Mouse (Mus musculus): ENCODE data around the gene Gm45140. TPM values are rescaled to one million over a fixed set of nuclear protein-coding genes. Genes with fewer than 3 reads are reported as not detected.

Gene Gm45140
- polyA plus RNA-seq, 1 experiment from 2014 or later, result 3.5 TPM

Other genes with a start within 250 kb of the Gm45140 start
- gene Prokr1, start 245.1 kb downstream of the Gm45140 start, polyA plus RNA-seq (2015; fragmentation: Nextera tagmentation; extraction: Ambion mirVana), result 2.2 and 2.6 TPM in 2 replicates
- gene Aplf, start 163.6 kb downstream of the Gm45140 start, polyA plus RNA-seq (2015; fragmentation: Nextera tagmentation; extraction: Ambion mirVana), result 13.5 and 14.3 TPM in 2 replicates
- gene Efcc1, start 104.9 kb downstream of the Gm45140 start, polyA plus RNA-seq (2015; fragmentation: Nextera tagmentation; extraction: Ambion mirVana), result 4.5 and 5.3 TPM in 2 replicates
- gene Gp9, start 57.7 kb downstream of the Gm45140 start, polyA plus RNA-seq (2015; fragmentation: Nextera tagmentation; extraction: Ambion mirVana), result 3.4 and 7.1 TPM in 2 replicates
- 10.9 and 13.1 TPM in 2 replicates for gene Rab43, start 23.6 kb downstream of the Gm45140 start, polyA plus RNA-seq (2015; fragmentation: Nextera tagmentation; extraction: Ambion mirVana)
- gene Isy1, start 3.0 kb upstream of the Gm45140 start, polyA plus RNA-seq (2015; fragmentation: Nextera tagmentation; extraction: Ambion mirVana), result 33.8 and 47.6 TPM in 2 replicates
- gene Cnbp, start 15.3 kb upstream of the Gm45140 start, polyA plus RNA-seq (2015; fragmentation: Nextera tagmentation; extraction: Ambion mirVana), result 966 and 994 TPM in 2 replicates
- 166 TPM in 2 replicates for gene Copg1, start 52.0 kb upstream of the Gm45140 start, polyA plus RNA-seq (2015; fragmentation: Nextera tagmentation; extraction: Ambion mirVana)
- 50.1 and 54.7 TPM in 2 replicates for gene Hmces, start 78.1 kb upstream of the Gm45140 start, polyA plus RNA-seq (2015; fragmentation: Nextera tagmentation; extraction: Ambion mirVana)
- 7.0 and 11.5 TPM in 2 replicates for gene H1fx, start 145.8 kb upstream of the Gm45140 start, polyA plus RNA-seq (2015; fragmentation: Nextera tagmentation; extraction: Ambion mirVana)
- gene Rab7, start 209.5 kb upstream of the Gm45140 start, polyA plus RNA-seq (2015; fragmentation: Nextera tagmentation; extraction: Ambion mirVana), result 220 and 223 TPM in 2 replicates
- gene Rpn1, start 248.7 kb upstream of the Gm45140 start, polyA plus RNA-seq (2015; fragmentation: Nextera tagmentation; extraction: Ambion mirVana), result 382 and 419 TPM in 2 replicates